Mouse (Mus musculus) retina, adult 2 months (tissue): ENCODE data around the gene Ogfod1.

ENCODE experiments used
- DNase-seq: peaks from one replicate; pipeline ENCODE4 v3.0.0-alpha.2; 2012; ENCODE audit warnings: low read depth, low spot score

Gene Ogfod1

GRCm38 (mm10) chr8:94068793-94069192 is 31.8 kb downstream of the Ogfod1 start:
- DNase-seq = no peak

GRCm38 (mm10) chr8:94076461-94077192 is 39.6 kb downstream of the Ogfod1 start:
- DNase-seq = no peak

GRCm38 (mm10) chr8:94087964-94088363 is 51.0 kb downstream of the Ogfod1 start:
- no peak for DNase-seq

- DNase-seq = no peak
Observed at GRCm38 (mm10) chr8:94089715-94090114, 52.7 kb downstream of the Ogfod1 start.

- no peak for DNase-seq
Observed at GRCm38 (mm10) chr8:94092848-94093247, 55.9 kb downstream of the Ogfod1 start.

GRCm38 (mm10) chr8:94094281-94094680 is 57.3 kb downstream of the Ogfod1 start:
- DNase-seq = no peak

GRCm38 (mm10) chr8:94098081-94098974 is 61.3 kb downstream of the Ogfod1 start, which contains the start of gene Bbs2:
Bbs2 (minus strand) TSS chr8:94098928.
- DNase-seq = peak; percentile 98

- DNase-seq = no peak
Observed at GRCm38 (mm10) chr8:94098996-94099395, 62.0 kb downstream of the Ogfod1 start.

- DNase-seq = no peak
Observed at GRCm38 (mm10) chr8:94104146-94104545, 67.1 kb downstream of the Ogfod1 start.

GRCm38 (mm10) chr8:94107871-94108270 is 70.9 kb downstream of the Ogfod1 start:
- no peak for DNase-seq

- DNase-seq = no peak
Observed at GRCm38 (mm10) chr8:94109396-94109795, 72.4 kb downstream of the Ogfod1 start.

- DNase-seq = no peak
Observed at GRCm38 (mm10) chr8:94109835-94110234, 72.8 kb downstream of the Ogfod1 start.

GRCm38 (mm10) chr8:94110526-94111177 is 73.7 kb downstream of the Ogfod1 start:
- no peak for DNase-seq

GRCm38 (mm10) chr8:94113435-94113834 is 76.4 kb downstream of the Ogfod1 start:
- no peak for DNase-seq

GRCm38 (mm10) chr8:94113972-94114371 is 77.0 kb downstream of the Ogfod1 start:
- DNase-seq = no peak
